26 mouse cellular contexts compared by ENCODE assay signal in genomic region chr16:17382306-17382705, GRCm38 (mm10). TPM values are rescaled to one million over a fixed set of nuclear protein-coding genes. Genes with fewer than 3 reads are reported as not detected.
"Had no signal": no experiment of that assay in that cellular context is flagged by ENCODE, and none has a peak within 500 bp of the region (broad histone marks: within the 10 kb centered on the region; RNA-seq: fewer than 3 reads in every experiment).

No protein-coding gene starts in this region.

- H3K4me3 ChIP-seq: heart, adult 2 months; heart, embryonic 10.5 days; heart, embryonic 15.5 days; hindbrain, embryonic 13.5 days; hindbrain, embryonic 15.5 days; kidney, embryonic 15.5 days; limb, embryonic 13.5 days; limb, embryonic 15.5 days; liver, embryonic 12.5 days had no signal

- DNase-seq: gastrocnemius, postnatal 14 days; gastrocnemius, postnatal 36 days; heart, adult 2 months; heart, postnatal 14 days; heart, postnatal 36 days; kidney, adult 11 months; kidney, adult 9 months; kidney, postnatal 14 days; kidney, postnatal 36 days; layer of hippocampus, adult 9-11 months; layer of hippocampus, postnatal 36 days; left cerebral cortex, postnatal 4 days had no signal

- H3K4me1 ChIP-seq: heart, embryonic 10.5 days; hindbrain, embryonic 13.5 days; hindbrain, embryonic 15.5 days; kidney, embryonic 15.5 days; limb, embryonic 13.5 days; limb, embryonic 15.5 days had no signal

- H3K9me3 ChIP-seq: heart, embryonic 10.5 days; heart, embryonic 15.5 days; hindbrain, embryonic 13.5 days; hindbrain, embryonic 15.5 days; kidney, embryonic 15.5 days; limb, embryonic 13.5 days; limb, embryonic 15.5 days; liver, embryonic 12.5 days had no signal

- H3K4me2 ChIP-seq: heart, embryonic 15.5 days; hindbrain, embryonic 13.5 days; hindbrain, embryonic 15.5 days; kidney, embryonic 15.5 days; limb, embryonic 13.5 days; limb, embryonic 15.5 days; liver, embryonic 12.5 days had no signal

- H3K27ac ChIP-seq: heart, adult 2 months; heart, embryonic 10.5 days; heart, embryonic 15.5 days; hindbrain, embryonic 13.5 days; hindbrain, embryonic 15.5 days; hindbrain, postnatal 0 days; kidney, embryonic 15.5 days; kidney, postnatal 0 days; limb, embryonic 13.5 days; limb, embryonic 15.5 days; liver, embryonic 12.5 days; liver, embryonic 14.5 days had no signal

- ATAC-seq: hindbrain, postnatal 0 days; intestine, embryonic 16.5 days; liver, embryonic 12.5 days had no signal

- H3K27me3 ChIP-seq: heart, embryonic 15.5 days; hindbrain, embryonic 13.5 days; hindbrain, embryonic 15.5 days; kidney, embryonic 15.5 days; limb, embryonic 13.5 days; limb, embryonic 15.5 days; liver, embryonic 12.5 days had no signal

- H3K9ac ChIP-seq: heart, embryonic 15.5 days; hindbrain, embryonic 13.5 days; hindbrain, embryonic 15.5 days; kidney, embryonic 15.5 days; limb, embryonic 13.5 days; limb, embryonic 15.5 days; liver, embryonic 12.5 days; liver, embryonic 14.5 days had no signal

RNA-seq across cellular contexts. Expression of gene Serpind1, which starts 51.1 kb away (rescaled TPM):
- total RNA-seq: gastrocnemius, adult 8-10 months; hematopoietic stem cell, adult 5-6 weeks had no signal
